Mouse (Mus musculus): Measurements from ENCODE around the gene Tex101. TPM values are rescaled to one million over a fixed set of nuclear protein-coding genes. Genes with fewer than 3 reads are reported as not detected.

The Tex101 gene
- total RNA-seq, 1 experiment = 9.5 TPM

DNA sequence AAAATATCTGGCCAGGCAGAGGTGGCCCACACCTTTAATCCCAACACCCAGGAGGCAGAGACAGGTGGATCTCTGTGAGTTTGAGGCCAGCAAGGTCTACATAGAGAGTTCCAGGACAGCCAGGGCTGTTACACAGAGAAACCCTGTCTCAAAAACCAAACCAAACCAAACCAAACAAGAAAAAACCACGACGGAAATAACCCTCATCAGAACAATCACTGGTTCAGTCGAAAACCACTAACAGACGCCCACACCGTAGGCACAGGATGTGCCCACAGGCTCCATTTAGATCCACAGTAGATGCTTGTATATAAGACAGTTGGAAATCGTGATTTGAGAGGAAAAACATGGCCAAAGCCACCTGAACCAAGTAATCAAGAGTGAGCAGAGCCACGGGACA lies 31.5 kb downstream of the Tex101 start:
- H3K4me1 ChIP-seq (ENCODE audit: control insufficient read depth in 2 of 2, insufficient read depth in 2 of 2, low read length in 2 of 2, poor library complexity in 1 of 2) = no peaks in the 10 kb centered on the region
- no peaks in the 10 kb centered on the region for H3K9me3 ChIP-seq (ENCODE audit: control insufficient read depth, insufficient read depth, low read depth, low read length)
- no peaks in the 10 kb centered on the region for H3K36me3 ChIP-seq (ENCODE audit: control insufficient read depth, insufficient read depth, low read length, poor library complexity, severe bottlenecking)
- TF ChIP-seq MAFK (IDR thresholded peaks at IDR 0.05; ENCODE audit: insufficient read depth, low read depth, low read length) (no peak), HCFC1 (IDR thresholded peaks at IDR 0.05; ENCODE audit: borderline replicate concordance, insufficient read depth, low read length) (no peak), CHD2 (IDR thresholded peaks at IDR 0.05; ENCODE audit: low read depth, low read length) (no peak), ZNF384 (IDR thresholded peaks at IDR 0.05; ENCODE audit: low read depth, low read length) (no peak), ZC3H11A (IDR thresholded peaks at IDR 0.05; ENCODE audit: borderline replicate concordance, low read depth, low read length) (no peak)
- H3K27ac ChIP-seq (ENCODE audit: insufficient read depth, low read depth, low read length, poor library complexity, severe bottlenecking) = no peak overlapping the region
- no peak overlapping the region for H3K4me3 ChIP-seq (ENCODE audit: insufficient read depth in 1 of 2, low read depth in 1 of 2, low read length in 2 of 2, poor library complexity in 1 of 2, severe bottlenecking in 1 of 2)
- DNase-seq (ENCODE audit: low read depth, low spot score) = no peak
- no peak overlapping the region for H3K9ac ChIP-seq (ENCODE audit: insufficient read depth, low read depth, low read length, poor library complexity, severe bottlenecking)
- in situ Hi-C loops (cut with MboI; ENCODE audit: low sequenced_read_pairs in 2 of 2, unreplicated experiment in 2 of 2) = no loop called here

DNA sequence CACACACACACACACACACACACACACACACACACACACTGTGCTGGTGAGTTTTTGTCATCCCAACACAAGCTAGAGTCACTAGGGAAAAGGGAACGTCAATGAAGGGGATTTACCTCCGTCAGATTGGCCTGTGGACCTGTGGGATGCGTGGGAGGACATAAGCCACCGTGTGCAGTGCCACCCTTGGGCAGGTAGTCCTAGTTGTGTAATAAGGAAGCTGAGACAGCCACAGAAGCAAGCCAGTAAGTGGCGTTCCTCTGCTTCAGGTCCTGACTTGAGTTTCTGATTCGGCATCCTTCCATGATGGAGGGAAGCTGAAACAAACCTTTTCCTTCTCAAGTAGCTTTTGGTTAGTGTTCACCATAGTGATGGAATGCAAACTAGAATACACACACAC lies 32.0 kb downstream of the Tex101 start:
- no peak overlapping the region for H3K27ac ChIP-seq (ENCODE audit: insufficient read depth, low read depth, low read length, poor library complexity, severe bottlenecking)
- DNase-seq (ENCODE audit: low read depth, low spot score) = no peak
- H3K36me3 ChIP-seq (ENCODE audit: control insufficient read depth, insufficient read depth, low read length, poor library complexity, severe bottlenecking) = no peaks in the 10 kb centered on the region
- no peak overlapping the region for H3K9ac ChIP-seq (ENCODE audit: insufficient read depth, low read depth, low read length, poor library complexity, severe bottlenecking)
- no peaks in the 10 kb centered on the region for H3K9me3 ChIP-seq (ENCODE audit: control insufficient read depth, insufficient read depth, low read depth, low read length)
- TF ChIP-seq ZNF384 (IDR thresholded peaks at IDR 0.05; ENCODE audit: low read depth, low read length) (no peak), HCFC1 (IDR thresholded peaks at IDR 0.05; ENCODE audit: borderline replicate concordance, insufficient read depth, low read length) (no peak), CHD2 (IDR thresholded peaks at IDR 0.05; ENCODE audit: low read depth, low read length) (no peak), ZC3H11A (IDR thresholded peaks at IDR 0.05; ENCODE audit: borderline replicate concordance, low read depth, low read length) (no peak), MAFK (IDR thresholded peaks at IDR 0.05; ENCODE audit: insufficient read depth, low read depth, low read length) (no peak)
- no peaks in the 10 kb centered on the region for H3K4me1 ChIP-seq (ENCODE audit: control insufficient read depth in 2 of 2, insufficient read depth in 2 of 2, low read length in 2 of 2, poor library complexity in 1 of 2)
- in situ Hi-C loops (cut with MboI; ENCODE audit: low sequenced_read_pairs in 2 of 2, unreplicated experiment in 2 of 2) = no loop called here
- no peak overlapping the region for H3K4me3 ChIP-seq (ENCODE audit: insufficient read depth in 1 of 2, low read depth in 1 of 2, low read length in 2 of 2, poor library complexity in 1 of 2, severe bottlenecking in 1 of 2)

- TF ChIP-seq ZC3H11A (IDR thresholded peaks at IDR 0.05; ENCODE audit: borderline replicate concordance, low read depth, low read length) (no peak), HCFC1 (IDR thresholded peaks at IDR 0.05; ENCODE audit: borderline replicate concordance, insufficient read depth, low read length) (no peak)
- H3K4me1 ChIP-seq (ENCODE audit: control insufficient read depth in 2 of 2, insufficient read depth in 2 of 2, low read length in 2 of 2, poor library complexity in 1 of 2) = peaks cover 0 to 6% of the 10 kb centered on the region in 2 experiments; a peak in 2 of 4 replicates
- H3K36me3 ChIP-seq (ENCODE audit: control insufficient read depth, insufficient read depth, low read length, poor library complexity, severe bottlenecking) = no peaks in the 10 kb centered on the region
- H3K4me3 ChIP-seq (ENCODE audit: insufficient read depth in 1 of 2, low read depth in 1 of 2, low read length in 2 of 2, poor library complexity in 1 of 2, severe bottlenecking in 1 of 2) = no peak overlapping the region
- H3K9ac ChIP-seq (ENCODE audit: insufficient read depth, low read depth, low read length, poor library complexity, severe bottlenecking) = no peak overlapping the region
- H3K27ac ChIP-seq (ENCODE audit: insufficient read depth, low read depth, low read length, poor library complexity, severe bottlenecking) = no peak overlapping the region
- DNase-seq (ENCODE audit: low read depth, low spot score) = no peak
- in situ Hi-C loops (cut with MboI; ENCODE audit: low sequenced_read_pairs in 2 of 2, unreplicated experiment in 2 of 2) = no loop called here
- H3K9me3 ChIP-seq (ENCODE audit: control insufficient read depth, insufficient read depth, low read depth, low read length) = no peaks in the 10 kb centered on the region
These were observed 34.0 kb downstream of the Tex101 start for GRCm38 (mm10) chr7:24642491-24642890.

- Histone ChIP-seq H3K4me3 (ENCODE audit: insufficient read depth in 1 of 2, low read depth in 1 of 2, low read length in 2 of 2, poor library complexity in 1 of 2, severe bottlenecking in 1 of 2) (no peak overlapping the region), H3K27ac (ENCODE audit: insufficient read depth, low read depth, low read length, poor library complexity, severe bottlenecking) (no peak overlapping the region), H3K9ac (ENCODE audit: insufficient read depth, low read depth, low read length, poor library complexity, severe bottlenecking) (no peak overlapping the region), H3K9me3 (ENCODE audit: control insufficient read depth, insufficient read depth, low read depth, low read length) (no peaks in the 10 kb centered on the region), H3K4me1 (ENCODE audit: control insufficient read depth in 2 of 2, insufficient read depth in 2 of 2, low read length in 2 of 2, poor library complexity in 1 of 2) (peaks cover 0 to 12% of the 10 kb centered on the region in 2 experiments; a peak in 2 of 4 replicates), H3K36me3 (ENCODE audit: control insufficient read depth, insufficient read depth, low read length, poor library complexity, severe bottlenecking) (no peaks in the 10 kb centered on the region)
- no peak for DNase-seq (ENCODE audit: low read depth, low spot score)
- no peak for TF ChIP-seq CHD2 (IDR thresholded peaks at IDR 0.05; ENCODE audit: low read depth, low read length)
- no peak for TF ChIP-seq ZNF384 (IDR thresholded peaks at IDR 0.05; ENCODE audit: low read depth, low read length)
- TF ChIP-seq MAFK (IDR thresholded peaks at IDR 0.05; ENCODE audit: insufficient read depth, low read depth, low read length) = no peak
- TF ChIP-seq HCFC1 (IDR thresholded peaks at IDR 0.05; ENCODE audit: borderline replicate concordance, insufficient read depth, low read length) = no peak
- TF ChIP-seq ZC3H11A (IDR thresholded peaks at IDR 0.05; ENCODE audit: borderline replicate concordance, low read depth, low read length) = no peak
- in situ Hi-C loops (cut with MboI; ENCODE audit: low sequenced_read_pairs in 2 of 2, unreplicated experiment in 2 of 2) = no loop called here
These were observed 36.0 kb downstream of the Tex101 start for GRCm38 (mm10) chr7:24640450-24640849.
